Mouse (Mus musculus) forebrain, embryonic 16.5 days (tissue): ENCODE data around the gene Plekha7. TPM values are rescaled to one million over a fixed set of nuclear protein-coding genes. Genes with fewer than 3 reads are reported as not detected.

Source experiments
- ATAC-seq: fragments of 200-750 bp; cut with Nextera tagmentation; 2 replicates; pipeline ENCODE4 v1.8.0; 2017; ENCODE audit warnings: mild to moderate bottlenecking, moderate library complexity
- H3K27ac ChIP-seq: fragments of 300-500 bp; sonication (generic); 2 replicates; pipeline ENCODE4 v1.5.1; 2014; ENCODE audit warnings: low read length, control low read depth
- H3K27me3 ChIP-seq: fragments of 300-500 bp; sonication (generic); replicated peaks from 2 replicates; pipeline ENCODE4 v1.6.1; 2014; ENCODE audit warnings: low read length; ENCODE audit not compliant: control insufficient read depth, insufficient read depth
- H3K36me3 ChIP-seq: fragments of 300-500 bp; sonication (generic); 2 replicates; pipeline ENCODE4 v1.6.1; 2014; ENCODE audit not compliant: control insufficient read depth, insufficient read depth
- H3K4me1 ChIP-seq: fragments of 300-500 bp; sonication (generic); replicated peaks from 2 replicates; pipeline ENCODE4 v1.6.1; 2014; ENCODE audit warnings: low read length; ENCODE audit not compliant: control insufficient read depth, insufficient read depth
- H3K4me2 ChIP-seq: fragments of 300-500 bp; sonication (generic); 2 replicates; pipeline ENCODE4 v1.6.1; 2014; ENCODE audit warnings: mild to moderate bottlenecking, low read length, control low read depth
- H3K4me3 ChIP-seq: fragments of 300-500 bp; sonication (generic); replicated peaks from 2 replicates; pipeline ENCODE4 v1.5.1; 2014; ENCODE audit warnings: mild to moderate bottlenecking, low read length, control low read depth
- H3K9ac ChIP-seq: fragments of 300-500 bp; sonication (generic); replicated peaks from 2 replicates; pipeline ENCODE4 v1.6.1; 2014; ENCODE audit warnings: low read depth, low read length, control low read depth
- H3K9me3 ChIP-seq: fragments of 300-500 bp; sonication (generic); 2 replicates; pipeline ENCODE4 v1.6.1; 2016; ENCODE audit warnings: low read length; ENCODE audit not compliant: control insufficient read depth
- WGBS: fragments of 180-500 bp; shearing (Covaris S2); extraction: QIAGEN DNeasy Blood & Tissue Kit; methylation state at CpG from one replicate; pipeline ENCODE4 v1.1.7; 2014; 5-methylcytosine and 5-hydroxymethylcytosine counted together
- polyA plus RNA-seq: library from polyadenylated mRNA; unstranded; fragments of >200 nt; fragmentation: Nextera tagmentation; extraction: Ambion mirVana; gene quantifications from 2 replicates; pipeline ENCODE4 v1.2.1, GENCODE M21; 2015

Plekha7 gene
- polyA plus RNA-seq, 1 experiment from 2014 or later, result 8.8 TPM

DNA sequence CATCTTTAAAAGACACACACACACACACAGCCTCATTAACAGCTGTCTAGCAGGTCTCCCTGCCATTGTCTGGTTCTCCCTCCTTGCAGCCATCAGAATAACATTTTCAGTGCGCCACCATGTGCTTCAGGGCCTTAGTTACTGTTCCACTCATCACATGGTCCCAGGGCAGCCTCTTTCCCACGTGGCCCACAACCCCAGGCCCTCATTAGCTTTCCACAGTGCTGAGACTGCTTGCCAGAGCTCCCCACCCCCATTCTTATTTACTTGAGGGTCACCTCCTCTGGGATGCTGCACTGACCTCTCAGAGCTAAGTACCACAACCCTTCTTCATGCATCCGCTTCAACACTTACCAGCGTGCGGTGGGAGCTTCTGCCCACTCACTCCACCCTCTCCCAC is 28.1 kb downstream of the Plekha7 start:
- no peaks in the 10 kb centered on the region for H3K27me3 ChIP-seq
- H3K4me1 ChIP-seq, result peaks cover 16% of the 10 kb centered on the region
- no peak overlapping the region for H3K4me2 ChIP-seq
- H3K36me3 ChIP-seq, result no peaks in the 10 kb centered on the region
- no peak for ATAC-seq
- WGBS, result 35% methylated on average over 5 of the region's 5 CpGs
- H3K4me3 ChIP-seq, result no peak overlapping the region
- H3K9ac ChIP-seq, result no peak overlapping the region
- H3K27ac ChIP-seq, result no peak overlapping the region
- no peaks in the 10 kb centered on the region for H3K9me3 ChIP-seq

DNA sequence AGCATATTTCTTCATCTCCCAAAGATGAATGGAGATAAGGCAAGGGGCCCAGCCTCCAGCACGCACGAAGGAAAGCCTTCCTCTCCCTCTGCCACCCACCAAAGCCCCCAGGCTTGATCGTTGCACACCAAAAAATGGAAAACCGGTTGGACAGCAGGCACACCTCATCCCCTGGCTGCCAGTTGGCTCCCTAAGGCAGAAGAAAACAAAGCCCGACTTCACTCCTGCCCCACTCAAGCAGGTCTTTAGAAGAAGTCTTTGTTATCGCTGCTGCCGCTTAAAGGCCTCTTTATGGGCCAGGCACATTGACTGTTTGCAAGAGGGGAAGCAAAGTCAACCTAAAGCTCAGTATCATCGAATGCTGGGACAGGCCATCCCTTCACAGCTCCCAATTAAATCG is 29.9 kb downstream of the Plekha7 start:
- no peaks in the 10 kb centered on the region for H3K27me3 ChIP-seq
- H3K4me2 ChIP-seq, result no peak overlapping the region
- H3K36me3 ChIP-seq, result no peaks in the 10 kb centered on the region
- H3K4me1 ChIP-seq, result peaks cover 13% of the 10 kb centered on the region
- ATAC-seq, result no peak
- H3K9ac ChIP-seq, result no peak overlapping the region
- no peaks in the 10 kb centered on the region for H3K9me3 ChIP-seq
- WGBS, result 11% methylated on average over 9 of the region's 9 CpGs
- H3K27ac ChIP-seq, result no peak overlapping the region
- no peak overlapping the region for H3K4me3 ChIP-seq

DNA sequence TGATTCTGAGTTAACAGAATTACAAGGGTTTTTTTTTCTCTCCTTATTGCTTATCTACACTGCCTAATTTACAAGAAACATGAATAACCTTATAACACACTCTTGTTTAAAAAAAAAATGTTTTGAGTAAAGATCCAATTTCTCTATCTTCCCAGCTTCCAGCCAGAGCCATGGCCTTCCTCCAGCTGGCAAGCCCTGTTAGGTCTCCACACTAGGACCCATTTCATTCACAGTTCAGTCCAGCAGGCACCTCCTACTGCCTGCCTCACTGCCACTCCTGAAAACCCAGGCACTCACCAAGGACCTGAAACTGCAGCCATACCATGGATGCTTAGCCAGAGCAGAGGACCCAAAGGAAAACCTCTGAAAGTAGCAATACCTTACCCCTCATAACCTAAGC is 31.9 kb downstream of the Plekha7 start:
- Histone ChIP-seq H3K9ac (no peak overlapping the region), H3K27me3 (no peaks in the 10 kb centered on the region), H3K36me3 (no peaks in the 10 kb centered on the region), H3K4me3 (no peak overlapping the region), H3K4me1 (peaks cover 7% of the 10 kb centered on the region), H3K27ac (no peak overlapping the region), H3K4me2 (no peak overlapping the region), H3K9me3 (no peaks in the 10 kb centered on the region; the same call in 1 of the 2 replicates)
- ATAC-seq, result no peak

DNA sequence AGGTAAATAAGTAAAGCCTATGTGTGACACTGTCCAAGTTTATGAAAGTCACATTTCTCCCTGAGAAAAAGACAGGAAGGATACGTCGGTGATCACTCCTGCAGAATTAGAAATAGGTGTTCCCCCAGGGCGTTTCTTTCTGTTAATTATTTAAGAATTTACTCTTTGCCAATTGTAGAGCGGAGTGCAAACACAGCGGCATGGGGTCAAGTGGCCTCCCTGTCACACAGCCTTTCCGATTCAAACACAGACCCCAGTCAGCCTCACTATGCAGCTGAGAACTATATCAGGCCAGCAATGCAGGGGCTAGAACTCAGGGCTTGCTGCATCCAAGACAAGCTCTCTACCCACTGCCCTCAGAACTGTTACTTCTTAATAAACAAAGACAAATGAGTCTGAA is 35.1 kb downstream of the Plekha7 start:
- Histone ChIP-seq H3K4me2 (no peak overlapping the region), H3K27me3 (no peaks in the 10 kb centered on the region), H3K36me3 (no peaks in the 10 kb centered on the region), H3K27ac (no peak overlapping the region), H3K4me3 (no peak overlapping the region), H3K4me1 (peaks cover under 1% of the 10 kb centered on the region; the same call in 1 of the 2 replicates), H3K9ac (no peak overlapping the region), H3K9me3 (no peaks in the 10 kb centered on the region; the same call in 1 of the 2 replicates)
- ATAC-seq, result no peak
- WGBS, result 92% methylated on average over 6 of the region's 6 CpGs

- no peak overlapping the region for H3K27ac ChIP-seq
- H3K36me3 ChIP-seq, result no peaks in the 10 kb centered on the region
- H3K4me2 ChIP-seq, result no peak overlapping the region
- no peaks in the 10 kb centered on the region for H3K27me3 ChIP-seq
- no peak overlapping the region for H3K9ac ChIP-seq
- ATAC-seq, result no peak
- WGBS, result 55% methylated on average over 6 of the region's 6 CpGs
- no peaks in the 10 kb centered on the region; the same call in 1 of the 2 replicates for H3K9me3 ChIP-seq
- no peaks in the 10 kb centered on the region for H3K4me1 ChIP-seq
- H3K4me3 ChIP-seq, result no peak overlapping the region
Observed at GRCm38 (mm10) chr7:116269501-116269995, 38.6 kb downstream of the Plekha7 start.

- Histone ChIP-seq H3K4me3 (no peak overlapping the region), H3K27me3 (no peaks in the 10 kb centered on the region), H3K9me3 (no peaks in the 10 kb centered on the region; the same call in 1 of the 2 replicates), H3K4me1 (no peaks in the 10 kb centered on the region), H3K4me2 (no peak overlapping the region), H3K36me3 (no peaks in the 10 kb centered on the region), H3K9ac (no peak overlapping the region), H3K27ac (no peak overlapping the region)
- 62% methylated on average over 13 of the region's 13 CpGs for WGBS
- ATAC-seq, result no peak
Observed at GRCm38 (mm10) chr7:116268113-116268926, 39.9 kb downstream of the Plekha7 start.

DNA sequence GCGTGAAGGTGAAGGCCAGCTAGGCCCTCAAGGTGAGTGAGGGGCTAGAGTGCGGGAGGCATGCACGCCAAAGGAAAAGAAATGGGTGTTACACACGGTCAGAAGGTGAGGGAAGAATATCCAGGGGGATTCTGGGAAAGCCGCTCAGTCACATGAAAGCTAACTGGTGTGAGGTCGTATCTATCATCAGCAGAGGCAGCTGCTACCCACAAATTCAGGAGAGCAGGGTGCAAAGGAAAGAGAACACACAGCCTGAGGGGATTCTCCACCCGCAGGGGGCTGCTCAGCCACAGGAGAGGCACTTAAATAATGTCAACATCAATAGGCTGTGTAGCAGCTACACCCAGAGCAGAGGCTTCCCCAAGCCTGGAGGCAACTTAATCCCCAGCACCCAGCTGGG is 44.9 kb downstream of the Plekha7 start:
- H3K9ac ChIP-seq, result no peak overlapping the region
- H3K9me3 ChIP-seq, result no peaks in the 10 kb centered on the region
- H3K4me3 ChIP-seq, result no peak overlapping the region
- H3K27me3 ChIP-seq, result no peaks in the 10 kb centered on the region
- H3K4me2 ChIP-seq, result no peak overlapping the region
- 53% methylated on average over 7 of the region's 7 CpGs for WGBS
- no peak for ATAC-seq
- no peaks in the 10 kb centered on the region; the same call in none of the 2 replicates for H3K4me1 ChIP-seq
- no peak overlapping the region for H3K27ac ChIP-seq
- no peaks in the 10 kb centered on the region for H3K36me3 ChIP-seq

- no peak overlapping the region for H3K9ac ChIP-seq
- 0% methylated on average over 2 of the region's 2 CpGs for WGBS
- ATAC-seq, result peak; percentile 57; the same call in 1 of the 2 replicates
Observed at GRCm38 (mm10) chr7:116262508-116262907, 45.7 kb downstream of the Plekha7 start.

GRCm38 (mm10) chr7:116262101-116262500 is 46.1 kb downstream of the Plekha7 start:
- Histone ChIP-seq H3K36me3 (no peaks in the 10 kb centered on the region), H3K4me1 (no peaks in the 10 kb centered on the region; the same call in none of the 2 replicates), H3K27me3 (no peaks in the 10 kb centered on the region), H3K9ac (no peak overlapping the region), H3K4me2 (no peak overlapping the region), H3K9me3 (no peaks in the 10 kb centered on the region), H3K4me3 (no peak overlapping the region), H3K27ac (no peak overlapping the region)
- 24% methylated on average over 4 of the region's 4 CpGs for WGBS
- peak; percentile 71 for ATAC-seq

More at GRCm38 (mm10) chr7:116262508-116262907, 45.7 kb downstream of the Plekha7 start:
- H3K36me3 ChIP-seq, result no peaks in the 10 kb centered on the region
- H3K9me3 ChIP-seq, result no peaks in the 10 kb centered on the region
- H3K4me3 ChIP-seq, result no peak overlapping the region
- H3K4me2 ChIP-seq, result no peak overlapping the region
- no peak overlapping the region for H3K27ac ChIP-seq
- H3K4me1 ChIP-seq, result no peaks in the 10 kb centered on the region; the same call in none of the 2 replicates
- no peaks in the 10 kb centered on the region for H3K27me3 ChIP-seq
